Mouse (Mus musculus) forebrain, embryonic 15.5 days (tissue): ENCODE results near the gene Ptprm. TPM values are rescaled to one million over a fixed set of nuclear protein-coding genes. Genes with fewer than 3 reads are reported as not detected.
A peak's percentile ranks its signal among the peaks of the same experiment; 100 is the strongest.

Experiments
- ATAC-seq: fragments of 200-750 bp; cut with Nextera tagmentation; replicated peaks from 2 replicates; pipeline ENCODE4 v1.8.0; 2017; ENCODE audit warnings: mild to moderate bottlenecking, moderate TSS enrichment, moderate library complexity
- H3K27ac ChIP-seq: fragments of 300-500 bp; sonication (generic); replicated peaks from 2 replicates; pipeline ENCODE4 v1.5.1; 2015; ENCODE audit warnings: mild to moderate bottlenecking, inconsistent platforms
- H3K27me3 ChIP-seq: fragments of 300-500 bp; sonication (generic); 2 replicates; pipeline ENCODE4 v1.6.1; 2015; ENCODE audit warnings: inconsistent platforms
- H3K36me3 ChIP-seq: fragments of 300-500 bp; sonication (generic); 2 replicates; pipeline ENCODE4 v1.6.1; 2015; ENCODE audit warnings: mild to moderate bottlenecking, inconsistent platforms
- H3K4me1 ChIP-seq: fragments of 300-500 bp; sonication (generic); 2 replicates; pipeline ENCODE4 v1.6.1; 2015; ENCODE audit warnings: inconsistent platforms
- H3K4me2 ChIP-seq: fragments of 300-500 bp; sonication (generic); replicated peaks from 2 replicates; pipeline ENCODE4 v1.6.1; 2015; ENCODE audit warnings: mild to moderate bottlenecking, inconsistent platforms
- H3K4me3 ChIP-seq: fragments of 300-500 bp; sonication (generic); 2 replicates; pipeline ENCODE4 v1.5.1; 2015; ENCODE audit warnings: mild to moderate bottlenecking, inconsistent platforms
- H3K9ac ChIP-seq: fragments of 300-500 bp; sonication (generic); replicated peaks from 2 replicates; pipeline ENCODE4 v1.6.1; 2015; ENCODE audit warnings: mild to moderate bottlenecking, inconsistent platforms
- H3K9me3 ChIP-seq: fragments of 300-500 bp; sonication (generic); 2 replicates; pipeline ENCODE4 v1.6.1; 2016; ENCODE audit warnings: inconsistent platforms
- WGBS: fragments of 180-500 bp; shearing (Covaris S2); methylation state at CpG from one replicate; pipeline ENCODE4 v1.1.7; 2015; ENCODE audit warnings: mixed read lengths; 5-methylcytosine and 5-hydroxymethylcytosine counted together
- polyA plus RNA-seq: library from polyadenylated mRNA; unstranded; fragments of >200 nt; fragmentation: Nextera tagmentation; extraction: Ambion mirVana; gene quantifications from 2 replicates; pipeline ENCODE4 v1.2.1, GENCODE M21; 2015

Gene Ptprm
- polyA plus RNA-seq, 1 experiment from 2014 or later, result 10.7 TPM

GRCm38 (mm10) chr17:67123722-67124121 lies 230.5 kb downstream of the Ptprm start:
- Histone ChIP-seq H3K4me3 (no peak overlapping the region), H3K9ac (no peak overlapping the region), H3K36me3 (no peaks in the 10 kb centered on the region), H3K9me3 (no peaks in the 10 kb centered on the region), H3K4me1 (peaks cover 21% of the 10 kb centered on the region), H3K27ac (no peak overlapping the region), H3K4me2 (no peak overlapping the region), H3K27me3 (peaks cover 2% of the 10 kb centered on the region; the same call in 1 of the 2 replicates)
- ATAC-seq, result no peak
- 86% methylated on average over 5 of the region's 5 CpGs for WGBS

GRCm38 (mm10) chr17:67120863-67121262 lies 233.4 kb downstream of the Ptprm start:
- no peak overlapping the region for H3K9ac ChIP-seq
- no peak overlapping the region for H3K27ac ChIP-seq
- no peaks in the 10 kb centered on the region for H3K9me3 ChIP-seq
- no peak overlapping the region for H3K4me2 ChIP-seq
- H3K4me1 ChIP-seq, result peaks cover 13% of the 10 kb centered on the region
- peaks cover 7% of the 10 kb centered on the region; the same call in 1 of the 2 replicates for H3K27me3 ChIP-seq
- peak; percentile 83 for ATAC-seq
- no peak overlapping the region for H3K4me3 ChIP-seq
- no peaks in the 10 kb centered on the region for H3K36me3 ChIP-seq
- WGBS, result 37% methylated on average over 5 of the region's 5 CpGs

GRCm38 (mm10) chr17:67118676-67119340 lies 235.4 kb downstream of the Ptprm start:
- Histone ChIP-seq H3K4me2 (no peak overlapping the region), H3K4me3 (no peak overlapping the region), H3K27me3 (peaks cover 5% of the 10 kb centered on the region; the same call in 1 of the 2 replicates), H3K4me1 (peaks cover 9% of the 10 kb centered on the region), H3K27ac (no peak overlapping the region), H3K9me3 (no peaks in the 10 kb centered on the region), H3K9ac (no peak overlapping the region), H3K36me3 (no peaks in the 10 kb centered on the region)
- 68% methylated on average over 7 of the region's 7 CpGs for WGBS
- no peak for ATAC-seq

GRCm38 (mm10) chr17:67114842-67115241 lies 239.4 kb downstream of the Ptprm start:
- Histone ChIP-seq H3K4me3 (no peak overlapping the region), H3K27me3 (peaks cover 5% of the 10 kb centered on the region; the same call in 1 of the 2 replicates), H3K4me1 (no peaks in the 10 kb centered on the region), H3K4me2 (no peak overlapping the region), H3K9me3 (no peaks in the 10 kb centered on the region), H3K27ac (no peak overlapping the region), H3K36me3 (no peaks in the 10 kb centered on the region), H3K9ac (no peak overlapping the region)
- ATAC-seq, result no peak
- WGBS, result 79% methylated on average over 2 of the region's 2 CpGs

GRCm38 (mm10) chr17:67112679-67113078 lies 241.6 kb downstream of the Ptprm start:
- Histone ChIP-seq H3K27ac (no peak overlapping the region), H3K4me1 (no peaks in the 10 kb centered on the region), H3K4me2 (no peak overlapping the region), H3K36me3 (no peaks in the 10 kb centered on the region), H3K4me3 (no peak overlapping the region), H3K27me3 (no peaks in the 10 kb centered on the region), H3K9ac (no peak overlapping the region), H3K9me3 (no peaks in the 10 kb centered on the region)
- 89% methylated on average over 3 of the region's 3 CpGs for WGBS
- ATAC-seq, result no peak

- 82% methylated on average over 2 of the region's 2 CpGs for WGBS
- Histone ChIP-seq H3K4me2 (no peak overlapping the region), H3K27ac (no peak overlapping the region), H3K4me1 (no peaks in the 10 kb centered on the region), H3K9me3 (no peaks in the 10 kb centered on the region), H3K36me3 (no peaks in the 10 kb centered on the region), H3K9ac (no peak overlapping the region), H3K4me3 (no peak overlapping the region), H3K27me3 (no peaks in the 10 kb centered on the region)
- no peak for ATAC-seq
These were observed 248.1 kb downstream of the Ptprm start for GRCm38 (mm10) chr17:67106176-67106575.

- WGBS, result 81% methylated on average over 6 of the region's 6 CpGs
- no peak overlapping the region for H3K4me2 ChIP-seq
- no peak overlapping the region for H3K27ac ChIP-seq
- H3K36me3 ChIP-seq, result no peaks in the 10 kb centered on the region
- no peak overlapping the region for H3K9ac ChIP-seq
- H3K4me3 ChIP-seq, result no peak overlapping the region
- H3K4me1 ChIP-seq, result no peaks in the 10 kb centered on the region
- no peak for ATAC-seq
- no peaks in the 10 kb centered on the region for H3K9me3 ChIP-seq
- H3K27me3 ChIP-seq, result no peaks in the 10 kb centered on the region
These were observed 252.2 kb downstream of the Ptprm start for GRCm38 (mm10) chr17:67102051-67102450.

GRCm38 (mm10) chr17:67090997-67091396 lies 263.3 kb downstream of the Ptprm start:
- ATAC-seq, result peak; percentile 48

GRCm38 (mm10) chr17:67090153-67090552 lies 264.1 kb downstream of the Ptprm start:
- H3K4me3 ChIP-seq, result no peak overlapping the region
- no peak overlapping the region for H3K27ac ChIP-seq
- no peak for ATAC-seq
- H3K4me2 ChIP-seq, result no peak overlapping the region
- no peaks in the 10 kb centered on the region for H3K36me3 ChIP-seq
- H3K9me3 ChIP-seq, result no peaks in the 10 kb centered on the region
- H3K4me1 ChIP-seq, result peaks cover 12% of the 10 kb centered on the region
- H3K27me3 ChIP-seq, result 0 out of 2 replicates have a peak, but pooled peaks cover 6% of the 10 kb centered on the region
- no peak overlapping the region for H3K9ac ChIP-seq
- WGBS, result 84% methylated on average over 7 of the region's 7 CpGs

More at GRCm38 (mm10) chr17:67090997-67091396, 263.3 kb downstream of the Ptprm start:
- 35% methylated on average over 5 of the region's 5 CpGs for WGBS
- peaks cover 11% of the 10 kb centered on the region; the same call in 1 of the 2 replicates for H3K4me1 ChIP-seq
- no peak overlapping the region for H3K4me2 ChIP-seq
- H3K4me3 ChIP-seq, result no peak overlapping the region
- H3K27me3 ChIP-seq, result 0 out of 2 replicates have a peak, but pooled peaks cover 6% of the 10 kb centered on the region
- no peaks in the 10 kb centered on the region for H3K9me3 ChIP-seq
- H3K9ac ChIP-seq, result no peak overlapping the region
- H3K27ac ChIP-seq, result no peak overlapping the region
- H3K36me3 ChIP-seq, result no peaks in the 10 kb centered on the region

GRCm38 (mm10) chr17:67089611-67090010 lies 264.6 kb downstream of the Ptprm start:
- H3K4me3 ChIP-seq, result no peak overlapping the region
- no peak overlapping the region for H3K4me2 ChIP-seq
- 0 out of 2 replicates have a peak, but pooled peaks cover 6% of the 10 kb centered on the region for H3K27me3 ChIP-seq
- WGBS, result 77% methylated on average over 3 of the region's 3 CpGs
- H3K9me3 ChIP-seq, result no peaks in the 10 kb centered on the region
- ATAC-seq, result no peak
- no peaks in the 10 kb centered on the region for H3K36me3 ChIP-seq
- no peak overlapping the region for H3K27ac ChIP-seq
- H3K9ac ChIP-seq, result no peak overlapping the region
- peaks cover 18% of the 10 kb centered on the region for H3K4me1 ChIP-seq

- no peaks in the 10 kb centered on the region for H3K9me3 ChIP-seq
- peaks cover 22% of the 10 kb centered on the region for H3K4me1 ChIP-seq
- H3K27ac ChIP-seq, result no peak overlapping the region
- H3K4me2 ChIP-seq, result no peak overlapping the region
- H3K36me3 ChIP-seq, result no peaks in the 10 kb centered on the region
- no peak for ATAC-seq
- H3K4me3 ChIP-seq, result no peak overlapping the region
- H3K27me3 ChIP-seq, result 0 out of 2 replicates have a peak, but pooled peaks cover 6% of the 10 kb centered on the region
- WGBS, result 60% methylated on average over 5 of the region's 5 CpGs
- no peak overlapping the region for H3K9ac ChIP-seq
These were observed 266.7 kb downstream of the Ptprm start for GRCm38 (mm10) chr17:67087585-67087984.

- no peak overlapping the region for H3K4me3 ChIP-seq
- ATAC-seq, result no peak
- 88% methylated on average over 2 of the region's 2 CpGs for WGBS
- no peak overlapping the region for H3K9ac ChIP-seq
- no peaks in the 10 kb centered on the region for H3K36me3 ChIP-seq
- H3K4me1 ChIP-seq, result peaks cover 22% of the 10 kb centered on the region
- H3K4me2 ChIP-seq, result no peak overlapping the region
- 0 out of 2 replicates have a peak, but pooled peaks cover 6% of the 10 kb centered on the region for H3K27me3 ChIP-seq
- H3K27ac ChIP-seq, result no peak overlapping the region
- H3K9me3 ChIP-seq, result no peaks in the 10 kb centered on the region
These were observed 267.4 kb downstream of the Ptprm start for GRCm38 (mm10) chr17:67086811-67087210.
